Mouse (Mus musculus): ENCODE measurements around the gene Tnfrsf25. TPM values are rescaled to one million over a fixed set of nuclear protein-coding genes. Genes with fewer than 3 reads are reported as not detected.
A peak's percentile ranks its signal among the peaks of the same experiment; 100 is the strongest.

Gene Tnfrsf25
- polyA plus RNA-seq, 1 experiment from 2014 or later = 0.66 TPM

DNA sequence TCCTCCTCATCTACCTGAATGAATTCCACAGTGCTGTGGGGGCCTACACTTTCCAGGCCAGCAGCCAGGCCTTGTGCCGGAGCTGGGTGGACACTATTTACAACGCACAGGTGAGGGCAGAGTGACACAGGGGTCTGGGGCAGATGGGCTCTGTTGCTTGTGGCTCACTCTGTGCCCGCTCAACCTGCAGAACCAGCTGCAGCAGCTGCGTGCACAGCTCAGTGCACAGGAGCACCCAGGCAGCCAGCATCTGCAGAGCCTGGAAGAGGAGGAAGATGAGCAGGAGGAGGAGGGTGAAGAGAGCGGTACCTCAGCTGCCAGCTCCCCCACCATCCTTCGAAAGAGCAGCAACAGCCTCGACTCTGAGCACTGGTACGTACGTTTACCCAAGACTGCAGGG is 3.4 kb upstream of the Tnfrsf25 start:
- WGBS = 79% methylated on average over 9 of the region's 9 CpGs
- peaks cover 52% of the 10 kb centered on the region for H3K27me3 ChIP-seq
- ATAC-seq (ENCODE audit: low FRiP score) = no peak

DNA sequence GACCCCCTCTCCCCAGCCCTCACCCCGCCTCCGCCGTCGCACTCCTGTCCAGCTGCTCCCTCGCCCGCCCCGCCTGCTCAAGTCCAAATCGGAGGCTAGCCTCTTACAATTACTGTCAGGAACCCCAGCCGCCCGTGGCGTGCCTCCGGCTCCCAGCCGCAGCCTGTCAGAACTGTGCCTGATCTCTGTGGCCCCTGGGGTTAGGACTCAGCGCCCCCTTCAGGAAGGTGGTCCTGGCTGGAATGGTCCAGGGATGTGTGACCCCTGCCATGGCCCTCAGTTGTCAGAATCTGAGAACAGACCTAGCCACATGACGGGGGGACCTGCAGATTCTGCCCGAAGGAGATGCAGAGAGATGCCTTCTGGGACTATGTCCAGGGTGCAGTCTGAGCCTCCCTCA is 1.7 kb upstream of the Tnfrsf25 start:
- Histone ChIP-seq H3K4me1 (peaks cover 9% of the 10 kb centered on the region), H3K27ac (no peak overlapping the region), H3K9me3 (no peaks in the 10 kb centered on the region), H3K36me3 (replicated peaks) (peaks cover 14% of the 10 kb centered on the region), H3K4me3 (replicated peaks) (no peak overlapping the region), H3K4me2 (no peak overlapping the region), H3K27me3 (peaks cover 59% of the 10 kb centered on the region), H3K9ac (no peak overlapping the region)
- ATAC-seq (ENCODE audit: low FRiP score) = no peak
- WGBS = 57% methylated on average over 16 of the region's 16 CpGs

More for the DNA sequence above, 3.4 kb upstream of the Tnfrsf25 start:
- Histone ChIP-seq H3K9ac (no peak overlapping the region), H3K4me2 (no peak overlapping the region), H3K4me1 (peaks cover 23% of the 10 kb centered on the region), H3K27ac (no peak overlapping the region), H3K36me3 (replicated peaks) (peaks cover 14% of the 10 kb centered on the region), H3K4me3 (replicated peaks) (no peak overlapping the region), H3K9me3 (no peaks in the 10 kb centered on the region)

DNA sequence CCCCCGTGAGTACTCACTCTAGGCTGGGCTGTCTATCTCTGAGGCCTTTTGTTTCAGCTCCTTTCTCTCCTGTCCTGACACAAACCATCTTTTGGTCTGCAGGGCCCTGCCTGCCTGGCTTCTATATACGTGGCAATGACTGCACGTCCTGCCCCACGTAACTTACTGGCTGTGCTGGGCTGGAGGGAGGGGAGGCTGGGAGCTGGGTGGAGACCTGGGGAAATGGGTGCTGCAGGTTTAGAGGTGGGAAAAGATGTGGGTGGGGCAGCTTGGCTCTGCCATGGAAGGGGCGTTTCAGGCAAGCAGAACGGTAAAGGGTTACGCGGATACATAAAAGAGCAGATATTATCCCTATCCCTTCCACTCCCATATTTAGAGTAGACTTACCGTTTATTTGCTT is 1.8 kb downstream of the Tnfrsf25 start:
- Histone ChIP-seq H3K4me3 (replicated peaks) (no peak overlapping the region), H3K27ac (no peak overlapping the region), H3K36me3 (replicated peaks) (peaks cover 8% of the 10 kb centered on the region; the same call in 1 of the 2 replicates), H3K9ac (no peak overlapping the region), H3K27me3 (peaks cover 92% of the 10 kb centered on the region), H3K9me3 (no peaks in the 10 kb centered on the region), H3K4me1 (peaks cover 27% of the 10 kb centered on the region), H3K4me2 (no peak overlapping the region)
- 70% methylated on average over 9 of the region's 9 CpGs for WGBS
- no peak for ATAC-seq (ENCODE audit: low FRiP score)

DNA sequence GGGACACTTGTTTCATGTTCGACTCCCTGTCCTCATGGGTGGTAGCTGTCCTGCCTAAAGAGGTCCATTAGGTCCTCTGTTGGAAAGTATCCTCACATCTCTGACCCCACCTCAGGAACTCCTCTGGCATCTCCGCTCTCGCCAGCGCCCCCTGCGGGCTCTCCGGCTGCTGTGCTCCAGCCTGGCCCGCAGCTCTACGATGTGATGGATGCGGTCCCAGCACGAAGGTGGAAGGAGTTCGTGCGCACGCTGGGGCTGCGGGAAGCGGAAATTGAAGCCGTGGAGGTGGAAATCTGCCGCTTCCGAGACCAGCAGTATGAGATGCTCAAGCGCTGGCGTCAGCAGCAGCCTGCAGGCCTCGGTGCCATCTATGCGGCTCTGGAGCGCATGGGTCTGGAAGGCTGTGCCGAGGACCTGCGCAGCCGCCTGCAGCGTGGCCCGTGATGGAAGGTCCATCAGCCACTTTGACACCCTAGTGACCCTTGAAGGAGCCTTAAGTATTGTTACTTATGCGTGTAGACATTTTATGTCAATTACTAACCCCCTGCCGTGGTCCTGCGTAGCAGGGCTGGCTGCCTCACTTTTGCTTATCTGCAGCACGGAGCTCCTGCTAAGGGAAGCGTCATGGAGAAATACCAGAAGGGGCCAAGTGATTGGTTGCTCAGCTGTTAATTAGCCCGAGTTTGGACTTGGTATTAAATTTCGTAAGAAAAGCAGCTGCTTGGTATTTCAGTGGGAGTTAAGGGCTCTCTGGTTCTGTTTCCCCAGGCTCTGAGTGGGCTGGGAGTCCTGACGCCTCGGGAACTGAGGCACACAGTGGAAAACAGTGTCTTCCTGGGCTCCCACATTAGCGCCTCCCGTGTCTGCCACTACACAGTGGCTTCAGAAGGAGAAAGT is 3.9 kb downstream of the Tnfrsf25 start:
- WGBS = 2% methylated on average over 39 of the region's 39 CpGs

DNA sequence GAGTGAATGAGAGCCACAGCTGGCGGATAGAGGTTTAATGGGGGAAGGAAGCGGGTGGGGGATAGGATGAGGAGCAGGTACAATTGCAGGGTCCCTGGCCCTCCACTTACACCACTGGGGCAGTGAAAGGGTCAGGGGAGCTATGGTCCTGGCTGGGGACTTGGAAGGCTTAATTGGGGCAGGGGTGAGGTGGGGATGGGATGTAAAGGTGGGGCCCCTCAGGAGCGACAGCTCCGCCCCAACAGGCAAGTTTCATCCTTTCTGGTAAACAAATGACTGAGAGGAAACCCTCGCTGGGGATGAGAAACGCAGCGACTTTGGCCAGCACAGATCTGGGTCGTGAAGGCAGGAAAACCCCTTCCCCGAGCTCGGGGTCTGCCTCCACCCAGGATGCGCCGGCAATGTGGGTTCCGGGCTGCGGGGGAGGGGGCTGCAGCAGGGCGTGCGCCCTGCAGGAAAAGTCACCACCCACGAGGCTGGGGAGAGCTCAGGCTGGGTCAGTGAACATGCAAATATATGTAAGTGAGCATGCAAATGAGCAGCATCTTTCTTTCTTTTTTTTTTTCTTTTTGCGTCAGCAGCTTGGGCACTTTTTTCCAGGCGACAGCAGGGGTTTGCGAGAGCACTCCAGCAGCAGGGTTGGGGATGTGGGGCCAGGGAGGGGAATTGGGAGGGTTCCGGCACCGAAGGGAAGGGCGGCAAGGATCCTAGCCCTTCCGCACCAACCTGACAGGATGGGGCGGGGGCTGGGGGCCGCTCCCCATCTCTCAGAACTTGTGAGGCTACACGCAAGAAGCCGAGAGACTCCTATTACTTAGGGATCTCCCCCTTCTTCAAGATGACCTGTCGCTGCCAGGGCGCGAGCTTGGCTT is 4.8 kb downstream of the Tnfrsf25 start:
- Histone ChIP-seq H3K4me1 (peaks cover 28% of the 10 kb centered on the region), H3K4me2 (peak overlapping the region; percentile 13), H3K9ac (no peak overlapping the region), H3K9me3 (no peaks in the 10 kb centered on the region), H3K27me3 (peaks cover 100% of the 10 kb centered on the region), H3K27ac (no peak overlapping the region), H3K36me3 (replicated peaks) (no peaks in the 10 kb centered on the region), H3K4me3 (replicated peaks) (peak overlapping the region; percentile 5; the same call in 1 of the 2 replicates)
- WGBS = under 1% methylated on average over 31 of the region's 31 CpGs
- ATAC-seq (ENCODE audit: low FRiP score) = no peak

More for the DNA sequence above, 3.9 kb downstream of the Tnfrsf25 start:
- H3K4me3 ChIP-seq (replicated peaks) = peak overlapping the region; percentile 7
- peak overlapping the region; percentile 26; the same call in 1 of the 2 replicates for H3K4me2 ChIP-seq
- H3K27me3 ChIP-seq = peaks cover 100% of the 10 kb centered on the region
- H3K9me3 ChIP-seq = no peaks in the 10 kb centered on the region
- ATAC-seq (ENCODE audit: low FRiP score) = no peak
- H3K4me1 ChIP-seq = peaks cover 27% of the 10 kb centered on the region
- no peaks in the 10 kb centered on the region; the same call in 1 of the 2 replicates for H3K36me3 ChIP-seq (replicated peaks)
- H3K27ac ChIP-seq = no peak overlapping the region
- no peak overlapping the region for H3K9ac ChIP-seq

DNA sequence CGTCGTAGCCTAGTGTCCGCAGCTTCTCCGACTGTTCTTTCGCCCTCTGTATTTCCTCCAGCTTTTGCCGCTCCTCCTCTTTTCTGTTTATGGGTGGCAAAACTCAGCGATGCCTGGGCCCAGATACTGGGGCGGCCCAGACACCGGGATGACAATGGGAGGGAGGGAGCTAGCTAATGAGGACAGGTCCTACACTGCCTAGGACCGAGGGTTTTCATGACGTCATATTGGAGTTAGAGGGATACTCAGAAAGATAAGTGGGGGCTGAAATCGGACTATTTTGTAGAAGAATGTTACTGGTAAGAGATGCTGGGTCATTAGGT is 5.4 kb downstream of the Tnfrsf25 start:
- peak overlapping the region; percentile 13; the same call in 1 of the 2 replicates for H3K4me2 ChIP-seq
- no peak for ATAC-seq (ENCODE audit: low FRiP score)
- peaks cover 100% of the 10 kb centered on the region for H3K27me3 ChIP-seq
- peak overlapping the region; percentile 5; the same call in 1 of the 2 replicates for H3K4me3 ChIP-seq (replicated peaks)
- no peak overlapping the region for H3K27ac ChIP-seq
- WGBS = 1% methylated on average over 12 of the region's 12 CpGs
- H3K4me1 ChIP-seq = peaks cover 29% of the 10 kb centered on the region
- no peak overlapping the region for H3K9ac ChIP-seq
- H3K9me3 ChIP-seq = no peaks in the 10 kb centered on the region
- no peaks in the 10 kb centered on the region for H3K36me3 ChIP-seq (replicated peaks)

DNA sequence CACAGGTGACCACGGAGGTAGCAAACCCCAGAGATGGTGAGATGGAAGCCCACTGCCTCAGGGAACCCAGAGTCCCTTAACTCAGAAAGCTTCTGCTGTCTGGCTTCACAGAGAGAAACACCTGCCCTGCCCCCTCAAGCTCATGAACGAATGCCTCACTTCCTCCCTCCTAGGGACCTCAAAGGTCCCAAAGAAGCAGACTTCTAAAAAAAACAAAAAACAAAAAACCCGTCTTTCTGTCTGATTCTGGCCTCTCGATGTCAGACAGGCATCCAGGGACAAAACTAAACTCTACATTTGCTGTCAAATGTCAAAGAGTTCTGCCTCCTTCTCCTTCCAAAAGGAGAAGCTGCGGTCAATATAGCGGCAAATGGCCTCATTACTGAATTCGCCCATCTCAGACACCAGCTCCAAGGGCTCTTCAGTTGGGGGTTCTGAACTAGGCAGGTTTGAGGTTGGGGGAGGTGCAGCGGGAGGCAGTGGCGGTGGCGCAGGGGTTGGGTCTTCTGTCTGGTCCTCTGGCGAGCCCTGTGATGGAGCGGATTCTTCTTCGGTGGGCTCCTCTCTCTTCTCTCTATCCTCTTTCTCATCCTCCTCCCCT is 8.7 kb downstream of the Tnfrsf25 start:
- 6% methylated on average over 13 of the region's 13 CpGs for WGBS
- no peak for ATAC-seq (ENCODE audit: low FRiP score)
- peaks cover 33% of the 10 kb centered on the region for H3K4me1 ChIP-seq

DNA sequence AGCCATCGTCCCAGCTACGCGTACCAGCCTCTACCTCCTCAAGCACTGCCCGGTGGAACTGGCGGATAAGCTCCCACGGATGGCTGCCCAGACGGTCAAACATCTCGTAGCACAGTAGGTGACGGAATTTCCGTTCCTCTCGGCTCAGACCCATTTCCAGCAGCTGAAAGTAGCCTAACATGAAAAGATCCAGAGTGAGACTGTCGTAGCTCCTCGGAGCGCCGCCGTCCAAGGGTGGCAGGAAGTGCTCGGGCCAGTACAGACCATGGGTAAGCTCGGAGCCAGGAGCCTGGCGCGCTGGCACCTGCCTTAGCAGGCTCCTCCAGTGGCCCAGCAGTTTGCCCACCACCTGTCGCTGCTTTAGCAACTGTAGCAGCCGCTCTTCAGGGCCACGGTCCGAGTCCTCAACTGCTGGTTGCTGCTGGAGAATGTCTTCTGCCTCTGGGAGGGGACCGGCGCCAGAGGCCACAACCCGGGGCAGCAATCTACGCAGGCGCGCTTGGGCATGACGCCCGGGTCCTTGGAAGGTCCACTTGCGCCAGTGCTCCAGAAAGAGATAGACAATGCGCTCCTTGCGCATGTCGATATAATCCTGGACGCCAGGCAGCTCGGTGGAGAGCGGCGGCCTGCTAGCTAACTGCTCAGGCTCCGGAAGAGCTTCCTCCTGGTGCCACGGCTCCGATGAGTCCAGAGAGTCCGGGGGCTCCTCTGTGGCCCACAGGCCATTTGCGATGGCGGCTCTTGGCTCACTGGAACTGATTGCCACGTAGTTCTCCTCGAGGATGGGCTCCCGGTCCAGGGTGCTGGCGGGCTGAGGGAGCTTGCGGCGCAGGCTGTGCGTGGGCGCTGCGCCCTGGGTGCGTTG is 9.7 kb downstream of the Tnfrsf25 start:
- peak overlapping the region; percentile 23 for H3K4me3 ChIP-seq (replicated peaks)
- no peak overlapping the region for H3K27ac ChIP-seq
- no peaks in the 10 kb centered on the region for H3K9me3 ChIP-seq
- no peaks in the 10 kb centered on the region for H3K36me3 ChIP-seq (replicated peaks)
- H3K27me3 ChIP-seq = peaks cover 100% of the 10 kb centered on the region
- ATAC-seq (ENCODE audit: low FRiP score) = no peak
- 3% methylated on average over 56 of the region's 56 CpGs for WGBS
- peak overlapping the region; percentile 30 for H3K4me2 ChIP-seq
- no peak overlapping the region for H3K9ac ChIP-seq
- peaks cover 29% of the 10 kb centered on the region for H3K4me1 ChIP-seq

More for the DNA sequence above, 8.7 kb downstream of the Tnfrsf25 start:
- H3K9me3 ChIP-seq = no peaks in the 10 kb centered on the region
- peaks cover 100% of the 10 kb centered on the region for H3K27me3 ChIP-seq
- H3K27ac ChIP-seq = no peak overlapping the region
- no peaks in the 10 kb centered on the region for H3K36me3 ChIP-seq (replicated peaks)
- no peak overlapping the region for H3K4me3 ChIP-seq (replicated peaks)
- no peak overlapping the region for H3K4me2 ChIP-seq
- no peak overlapping the region for H3K9ac ChIP-seq

DNA sequence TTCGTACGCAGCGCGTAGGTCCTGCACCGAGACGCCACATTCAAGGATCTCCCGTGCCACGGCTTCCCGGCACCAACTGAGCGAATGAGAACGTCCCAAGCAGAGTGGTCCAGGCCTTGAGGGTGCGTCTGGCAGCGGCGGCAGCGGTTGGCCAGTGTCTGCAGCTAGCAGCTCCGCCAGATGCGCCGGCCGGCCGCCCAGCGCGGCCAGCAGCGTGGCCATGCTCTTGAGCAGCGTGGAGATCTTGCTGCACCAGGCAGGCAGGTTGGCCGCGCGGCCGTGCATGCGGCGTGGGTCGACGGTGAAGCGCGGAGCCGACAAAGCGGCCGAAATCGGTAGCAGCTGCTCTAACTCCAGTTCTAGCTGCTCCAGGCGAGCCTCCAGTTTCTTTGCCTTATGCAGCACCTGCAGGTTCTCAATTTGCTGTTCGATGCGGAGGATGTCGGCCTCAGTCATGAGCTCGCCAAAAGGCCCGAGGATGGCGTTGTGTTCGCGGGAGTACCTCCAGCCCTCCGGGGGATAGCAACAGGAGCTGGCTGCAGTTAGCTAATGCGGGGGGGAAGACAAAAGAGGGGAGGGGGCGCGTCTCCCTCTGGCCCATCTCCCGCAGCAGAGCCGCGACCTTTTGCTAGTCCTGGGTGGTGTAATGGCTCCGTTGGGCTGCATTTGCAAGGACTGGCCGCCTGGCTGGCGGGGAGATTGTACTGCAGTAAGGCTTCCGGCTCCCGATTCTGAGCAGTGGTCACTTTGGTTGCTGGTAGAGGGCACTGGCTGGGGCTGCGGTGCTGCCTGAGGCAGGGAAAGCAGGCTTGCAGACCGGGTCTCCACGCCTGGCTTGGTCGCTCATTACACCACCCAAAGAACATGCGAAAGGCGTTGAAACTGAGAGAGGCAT is 10.5 kb downstream of the Tnfrsf25 start:
- H3K9ac ChIP-seq = no peak overlapping the region
- ATAC-seq (ENCODE audit: low FRiP score) = no peak
- H3K4me2 ChIP-seq = peak overlapping the region; percentile 30
- no peaks in the 10 kb centered on the region for H3K36me3 ChIP-seq (replicated peaks)
- H3K4me1 ChIP-seq = peaks cover 30% of the 10 kb centered on the region
- 2% methylated on average over 65 of the region's 65 CpGs for WGBS
- H3K9me3 ChIP-seq = no peaks in the 10 kb centered on the region
- peak overlapping the region; percentile 23 for H3K4me3 ChIP-seq (replicated peaks)
- H3K27me3 ChIP-seq = peaks cover 100% of the 10 kb centered on the region
- no peak overlapping the region for H3K27ac ChIP-seq

DNA sequence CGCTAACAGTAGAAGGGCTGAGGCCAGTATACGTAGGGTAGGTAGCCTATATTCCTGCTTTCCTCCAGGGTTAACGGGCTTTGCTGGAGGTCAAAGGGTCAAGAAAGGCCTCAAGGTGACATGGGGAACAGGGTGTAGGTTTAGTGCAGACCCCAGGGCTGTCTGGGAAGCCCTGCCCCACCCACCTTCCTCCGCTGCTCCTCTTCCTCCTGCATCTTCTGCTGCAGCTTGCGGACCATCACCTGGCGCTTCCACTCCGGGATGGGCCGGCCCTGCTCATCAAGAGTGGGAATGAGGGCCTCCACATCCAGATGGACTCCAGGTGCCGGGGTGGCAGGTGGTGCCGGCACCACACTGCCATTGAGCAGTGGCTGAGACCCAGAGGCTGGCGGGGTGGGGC is 12.2 kb downstream of the Tnfrsf25 start:
- H3K4me2 ChIP-seq = no peak overlapping the region
- H3K9me3 ChIP-seq = no peaks in the 10 kb centered on the region
- H3K27me3 ChIP-seq = peaks cover 100% of the 10 kb centered on the region
- H3K4me1 ChIP-seq = peaks cover 44% of the 10 kb centered on the region
- no peak overlapping the region for H3K4me3 ChIP-seq (replicated peaks)
- no peaks in the 10 kb centered on the region for H3K36me3 ChIP-seq (replicated peaks)
- no peak for ATAC-seq (ENCODE audit: low FRiP score)
- no peak overlapping the region for H3K27ac ChIP-seq
- H3K9ac ChIP-seq = no peak overlapping the region
- WGBS = 80% methylated on average over 11 of the region's 11 CpGs

DNA sequence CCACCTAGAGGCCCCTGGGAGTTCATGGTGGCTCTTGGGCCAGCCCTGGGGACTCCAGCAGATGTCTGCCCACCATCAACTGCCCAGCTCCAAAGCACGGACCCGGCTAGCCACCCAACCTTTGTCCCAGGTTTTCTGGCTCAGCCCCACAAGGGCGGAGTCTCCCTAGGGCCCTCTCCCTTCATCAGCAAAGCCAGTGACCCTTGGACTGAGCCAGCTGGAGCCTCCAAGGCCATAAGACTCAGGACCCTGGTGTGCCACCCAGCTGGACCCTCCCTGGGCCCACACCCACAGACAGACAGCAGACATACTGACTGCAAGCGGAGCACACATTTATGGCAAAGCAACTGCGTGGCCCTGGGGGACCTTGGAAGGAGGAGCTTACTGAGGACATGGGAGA is 13.1 kb downstream of the Tnfrsf25 start:
- Histone ChIP-seq H3K4me2 (no peak overlapping the region), H3K4me3 (replicated peaks) (no peak overlapping the region), H3K27ac (no peak overlapping the region), H3K9ac (no peak overlapping the region), H3K36me3 (replicated peaks) (no peaks in the 10 kb centered on the region), H3K9me3 (no peaks in the 10 kb centered on the region), H3K27me3 (peaks cover 100% of the 10 kb centered on the region), H3K4me1 (peaks cover 44% of the 10 kb centered on the region)
- no peak for ATAC-seq (ENCODE audit: low FRiP score)
- 44% methylated on average over 5 of the region's 5 CpGs for WGBS
